Mouse (Mus musculus) ES-Bruce4 (cell line): ENCODE results near the gene Zfp78. TPM values are rescaled to one million over a fixed set of nuclear protein-coding genes. Genes with fewer than 3 reads are reported as not detected.
"Not testable (repeated sequence)": the region's sequence is repeated elsewhere in the genome, so short reads cannot be mapped to it uniquely, and the experiment has no call there.

Source experiments
- H3K27ac ChIP-seq: 2 replicates; pipeline ENCODE4 v1.5.1; 2012; ENCODE audit warnings: low read length, inconsistent platforms; ENCODE audit not compliant: insufficient read depth
- H3K27me3 ChIP-seq: 2 replicates; pipeline ENCODE4 v1.6.1; 2012; ENCODE audit warnings: mild to moderate bottlenecking, low read length, inconsistent platforms; ENCODE audit not compliant: control insufficient read depth, poor library complexity, insufficient read depth, severe bottlenecking
- H3K36me3 ChIP-seq: 2 replicates; pipeline ENCODE4 v1.6.1; 2012; ENCODE audit warnings: inconsistent platforms, mild to moderate bottlenecking, low read length, moderate library complexity; ENCODE audit not compliant: control insufficient read depth, poor library complexity, insufficient read depth, severe bottlenecking
- H3K4me1 ChIP-seq: one replicate; pipeline ENCODE4 v1.8.1; 2011; ENCODE audit warnings: low read length; ENCODE audit not compliant: control insufficient read depth, insufficient read depth
- H3K4me3 ChIP-seq: 2 replicates; pipeline ENCODE4 v1.5.1; 2011; ENCODE audit warnings: low read depth, mild to moderate bottlenecking, low read length
- H3K9ac ChIP-seq: 2 replicates; pipeline ENCODE4 v1.6.1; 2012; ENCODE audit warnings: low read depth, mild to moderate bottlenecking, inconsistent platforms; ENCODE audit not compliant: poor library complexity, severe bottlenecking
- H3K9me3 ChIP-seq: replicated peaks from 2 replicates; pipeline ENCODE4 v1.6.1; 2012; ENCODE audit warnings: mild to moderate bottlenecking, low read length, inconsistent platforms; ENCODE audit not compliant: control insufficient read depth, poor library complexity, insufficient read depth, severe bottlenecking
- CTCF ChIP-seq: IDR thresholded peaks from one replicate; pipeline ENCODE4 v1.8.1; 2011; ENCODE audit warnings: low read depth, low read length
- EP300 ChIP-seq: IDR thresholded peaks from 2 replicates; pipeline ENCODE4 v1.6.1; 2011; ENCODE audit warnings: low read depth, low read length; ENCODE audit not compliant: insufficient read depth
- POLR2A ChIP-seq: IDR thresholded peaks from one replicate; pipeline ENCODE4 v1.8.1; 2011; ENCODE audit warnings: low read length; ENCODE audit not compliant: insufficient read depth
- polyA plus RNA-seq: library from polyadenylated mRNA; stranded (reverse); fragments of >200 nt; gene quantifications from 2 replicates; pipeline ENCODE4 v1.2.4, GENCODE M21; 2011; ENCODE audit warnings: low read depth; ENCODE audit not compliant: missing spikeins, insufficient read depth, insufficient read length

Zfp78 gene
- polyA plus RNA-seq, 1 experiment = 1.2 TPM

DNA sequence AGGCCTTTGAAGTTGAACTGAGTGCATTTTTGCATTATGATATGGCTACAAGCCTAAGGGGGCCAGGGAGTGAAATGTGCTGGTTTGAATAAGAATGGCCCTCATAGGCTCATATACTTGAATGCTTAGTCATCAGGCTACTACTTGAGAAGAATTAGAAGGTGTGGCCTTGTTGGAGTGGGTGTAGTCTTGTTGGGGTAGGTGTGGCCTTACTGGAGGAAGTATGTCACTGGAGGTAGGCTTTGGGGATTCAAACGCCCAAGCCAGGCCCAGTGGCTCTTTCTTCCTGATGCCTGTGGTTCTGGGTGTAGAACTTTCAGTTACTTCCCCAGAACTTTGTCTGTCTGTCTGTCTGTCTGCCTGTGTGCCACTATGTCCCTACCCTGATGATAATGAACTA, 1.7 kb downstream of the Zfp78 start:
- peaks cover 2% of the 10 kb centered on the region for H3K4me1 ChIP-seq
- TF ChIP-seq EP300 (no peak), CTCF (no peak), POLR2A (no peak)
- H3K27me3 ChIP-seq = no peaks in the 10 kb centered on the region
- no peaks in the 10 kb centered on the region for H3K9me3 ChIP-seq
- H3K9ac ChIP-seq = no peak overlapping the region
- H3K4me3 ChIP-seq = no peak overlapping the region
- H3K27ac ChIP-seq = 0 out of 2 replicates have a peak overlapping the region, but pooled peaks have one; percentile 24
- no peaks in the 10 kb centered on the region for H3K36me3 ChIP-seq

DNA sequence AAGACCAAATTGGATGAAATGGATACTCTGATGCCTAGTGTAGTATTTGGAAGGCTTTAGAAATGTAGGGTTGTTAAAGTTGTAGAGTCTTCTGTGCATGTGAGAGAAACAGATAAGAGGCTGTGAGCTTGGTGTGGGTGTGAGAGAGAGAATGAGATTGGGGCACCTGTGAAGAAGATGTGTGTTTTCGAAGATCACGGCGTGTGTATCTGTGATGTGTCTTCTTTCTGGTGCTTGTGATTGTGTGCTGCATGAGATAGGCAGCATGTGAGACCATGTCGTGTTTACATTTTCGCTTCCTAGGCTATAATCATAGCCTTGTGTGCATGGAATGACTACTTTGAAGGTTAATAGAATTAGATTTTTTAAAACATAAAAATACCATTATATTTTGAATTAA, 4.1 kb downstream of the Zfp78 start:
- no peaks in the 10 kb centered on the region for H3K9me3 ChIP-seq
- no peak overlapping the region for H3K9ac ChIP-seq
- H3K27me3 ChIP-seq = no peaks in the 10 kb centered on the region

DNA sequence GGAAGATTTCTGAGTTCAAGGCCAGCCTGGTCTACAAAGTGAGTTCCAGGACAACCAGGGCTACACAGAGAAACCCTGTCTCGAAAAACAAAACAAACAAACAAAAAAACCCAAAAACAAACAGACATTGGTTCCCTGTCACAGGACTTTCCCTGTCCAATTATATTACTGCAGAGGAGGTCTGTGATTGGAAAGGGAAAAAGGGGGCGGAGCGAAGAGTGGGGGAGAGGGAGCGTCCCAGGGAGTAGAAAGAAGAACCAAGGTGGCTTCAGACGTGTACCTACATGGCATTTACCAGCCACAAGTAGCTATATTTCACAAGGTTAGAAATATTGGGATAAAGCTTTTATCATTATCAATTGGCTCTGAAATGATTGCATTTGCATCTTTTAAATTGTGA, 5.1 kb downstream of the Zfp78 start:
- H3K9me3 ChIP-seq, H3K9ac ChIP-seq, H3K27ac ChIP-seq, H3K4me3 ChIP-seq, H3K4me1 ChIP-seq, H3K36me3 ChIP-seq, H3K27me3 ChIP-seq: not testable (repeated sequence)

More for the DNA sequence above, 4.1 kb downstream of the Zfp78 start:
- Histone ChIP-seq H3K36me3 (no peaks in the 10 kb centered on the region), H3K4me1 (no peaks in the 10 kb centered on the region), H3K4me3 (no peak overlapping the region), H3K27ac (no peak overlapping the region)
- TF ChIP-seq CTCF = no peak
- no peak for TF ChIP-seq POLR2A
- TF ChIP-seq EP300 = no peak

DNA sequence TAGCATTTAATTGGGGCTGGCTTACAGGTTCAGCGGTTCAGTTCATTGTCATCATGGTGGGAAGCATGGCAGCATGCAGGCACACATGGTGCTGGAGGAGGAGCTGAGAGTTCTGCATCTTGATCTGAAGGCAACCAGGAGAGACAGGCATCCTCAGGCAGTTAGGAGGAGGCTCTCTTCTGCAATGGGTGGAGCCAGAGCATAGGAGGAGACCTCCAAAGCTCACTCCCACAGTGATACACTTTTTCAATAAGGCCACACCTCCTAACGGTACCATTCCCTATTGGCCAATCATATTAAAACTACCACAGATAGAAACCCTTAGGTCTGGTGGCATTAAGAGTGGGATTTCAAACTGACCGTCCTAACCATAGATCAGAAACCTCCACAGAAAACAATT, 6.4 kb downstream of the Zfp78 start:
- no peaks in the 10 kb centered on the region for H3K36me3 ChIP-seq
- no peaks in the 10 kb centered on the region for H3K9me3 ChIP-seq
- TF ChIP-seq CTCF (no peak), POLR2A (no peak), EP300 (no peak)
- no peaks in the 10 kb centered on the region for H3K4me1 ChIP-seq
- no peak overlapping the region for H3K9ac ChIP-seq
- H3K27ac ChIP-seq = no peak overlapping the region
- H3K27me3 ChIP-seq = no peaks in the 10 kb centered on the region
- H3K4me3 ChIP-seq = no peak overlapping the region

DNA sequence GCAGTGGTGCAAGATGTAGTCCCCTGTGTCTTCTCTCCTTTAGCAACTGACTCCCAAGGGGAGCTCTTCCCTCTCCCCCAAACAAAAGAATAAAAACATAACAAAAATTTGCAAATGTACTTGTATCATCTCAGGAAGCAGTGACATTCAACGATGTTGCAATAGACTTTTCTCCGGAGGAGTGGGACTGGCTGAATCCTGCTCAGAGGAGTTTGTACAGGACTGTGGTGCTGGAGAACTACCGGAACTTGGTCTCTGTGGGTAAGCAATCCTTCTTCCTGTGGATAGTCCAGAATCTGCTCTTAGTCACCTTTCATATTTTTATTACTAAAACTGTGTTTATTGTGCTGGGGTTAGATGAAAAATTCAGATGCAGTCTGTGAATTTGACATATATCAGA, 9.9 kb downstream of the Zfp78 start:
- no peak overlapping the region for H3K27ac ChIP-seq
- H3K36me3 ChIP-seq = no peaks in the 10 kb centered on the region
- TF ChIP-seq CTCF (no peak), POLR2A (no peak), EP300 (no peak)
- H3K9me3 ChIP-seq = no peaks in the 10 kb centered on the region
- H3K4me3 ChIP-seq = no peak overlapping the region
- no peaks in the 10 kb centered on the region for H3K4me1 ChIP-seq
- no peak overlapping the region for H3K9ac ChIP-seq
- no peaks in the 10 kb centered on the region for H3K27me3 ChIP-seq

DNA sequence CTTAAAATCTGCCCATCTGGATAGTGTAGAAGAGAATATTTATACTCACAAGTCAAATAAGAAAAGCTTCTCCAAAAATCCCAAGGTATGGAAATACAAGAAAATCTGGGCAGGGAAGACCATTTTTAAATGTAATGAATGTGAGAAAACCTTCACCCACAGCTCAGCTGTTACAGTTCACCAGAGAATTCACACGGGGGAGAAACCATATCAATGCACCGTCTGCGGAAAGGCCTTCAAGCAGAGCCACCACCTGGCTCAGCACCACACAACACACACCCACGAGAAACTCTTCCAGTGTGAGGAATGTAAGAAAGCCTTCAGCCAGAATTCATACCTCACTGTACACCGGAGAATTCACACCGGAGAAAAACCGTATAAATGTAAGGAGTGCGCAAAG, 15.4 kb downstream of the Zfp78 start:
- H3K27me3 ChIP-seq = no peaks in the 10 kb centered on the region

More for the DNA sequence above, 15.4 kb downstream of the Zfp78 start:
- no peaks in the 10 kb centered on the region for H3K9me3 ChIP-seq
- H3K36me3 ChIP-seq = no peaks in the 10 kb centered on the region
- H3K4me3 ChIP-seq = no peak overlapping the region
- H3K4me1 ChIP-seq = no peaks in the 10 kb centered on the region
- no peak for TF ChIP-seq EP300
- TF ChIP-seq POLR2A = no peak
- TF ChIP-seq CTCF = no peak
- H3K9ac ChIP-seq = no peak overlapping the region
- H3K27ac ChIP-seq = no peak overlapping the region
